Mouse (Mus musculus) gastrocnemius, postnatal 4 days (tissue): Measurements from ENCODE around the gene Ryr2. TPM values are rescaled to one million over a fixed set of nuclear protein-coding genes. Genes with fewer than 3 reads are reported as not detected.
"Not testable (repeated sequence)": the region's sequence is repeated elsewhere in the genome, so short reads cannot be mapped to it uniquely, and the experiment has no call there.

Experiments used
- DNase-seq, 2 experiments: peaks; one replicate each; pipeline ENCODE4 v3.0.0; 2021 to 2022; ENCODE audit warnings: low spot score in 2 of 2, mixed read lengths in 2 of 2
- total RNA-seq, 2 experiments: library from RNA; stranded (reverse); gene quantifications; 2 replicates each; pipeline ENCODE4 v1.2.3; 2021

Ryr2 gene
- total RNA-seq, 2 experiments from 2014 or later: 0.47 to 0.88 TPM

DNA sequence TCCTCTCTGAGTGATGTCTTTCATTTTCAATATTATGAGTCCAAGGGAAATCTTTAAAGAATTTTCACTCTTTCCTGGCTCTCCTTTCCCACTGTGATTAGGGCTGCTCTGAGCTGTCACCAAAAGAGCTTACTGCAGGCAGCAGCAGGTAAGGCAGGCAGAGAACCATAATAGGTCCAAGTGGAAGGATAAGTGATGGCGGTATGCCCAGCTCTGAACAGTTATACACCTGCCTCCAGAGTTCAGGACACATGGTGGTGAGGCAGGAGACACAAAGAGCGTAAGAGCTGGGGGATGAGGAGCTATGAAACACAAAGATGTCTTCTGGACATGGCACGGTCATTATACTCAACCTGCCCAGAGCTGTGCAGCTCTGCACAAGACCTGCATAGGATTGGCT lies 215.0 kb downstream of the Ryr2 start:
- DNase-seq: no peak

DNA sequence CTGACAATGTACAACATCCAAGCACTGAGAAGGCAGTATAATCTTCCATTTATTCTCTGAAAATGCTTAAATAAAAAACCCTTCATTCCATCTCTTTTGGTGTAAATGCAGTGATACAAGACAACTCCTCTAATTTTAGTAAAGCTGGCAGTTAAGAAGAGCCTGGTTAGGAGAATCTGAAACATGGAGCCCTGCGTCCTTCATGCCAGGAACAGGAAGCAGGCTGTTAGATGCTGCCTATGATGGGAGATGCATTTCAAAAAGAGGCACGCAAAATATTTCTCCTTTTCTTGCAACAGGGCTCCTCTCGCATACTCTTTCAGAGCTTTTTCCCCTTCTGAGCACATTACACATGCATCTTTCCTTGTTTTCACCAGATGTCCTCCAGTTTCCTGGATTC lies 215.6 kb downstream of the Ryr2 start:
- DNase-seq: no peak

DNA sequence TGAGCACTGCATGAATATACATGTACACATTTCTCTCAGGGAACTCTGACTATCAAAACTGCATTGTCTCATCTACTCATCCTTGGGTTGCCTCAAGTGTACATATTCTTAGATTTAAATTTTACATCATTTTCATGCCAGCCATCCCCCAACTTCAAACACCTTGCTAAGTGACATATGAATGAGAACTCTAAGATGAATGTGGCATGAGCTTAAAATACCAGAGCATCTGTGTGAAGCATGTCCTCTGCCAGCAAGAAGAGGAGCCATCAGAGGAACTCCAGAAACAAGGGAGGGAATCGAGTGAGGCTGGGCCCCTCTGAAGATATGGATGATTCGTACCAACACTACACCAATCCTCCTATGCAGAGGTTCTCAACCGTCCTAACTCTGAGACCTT lies 222.6 kb downstream of the Ryr2 start:
- no peak for DNase-seq

DNA sequence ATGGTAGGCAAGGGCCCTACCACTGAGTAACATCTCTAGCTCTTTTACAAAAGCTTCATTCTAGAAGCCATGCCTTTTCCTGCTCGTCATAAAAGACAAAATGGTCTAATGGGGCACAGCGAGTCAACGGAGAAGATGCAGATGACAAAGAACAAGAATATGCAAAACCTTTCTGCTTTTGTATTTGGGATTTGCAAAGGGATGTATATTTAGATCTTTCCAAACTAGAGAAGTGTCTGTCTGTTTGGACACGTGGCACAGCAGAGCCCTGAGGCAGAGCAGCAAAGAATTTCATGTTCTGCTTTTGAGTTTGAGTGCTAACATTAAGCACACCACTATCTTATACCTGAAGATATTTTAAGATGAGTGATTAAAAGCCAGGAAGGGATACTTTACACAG lies 224.4 kb downstream of the Ryr2 start:
- no peak for DNase-seq

DNA sequence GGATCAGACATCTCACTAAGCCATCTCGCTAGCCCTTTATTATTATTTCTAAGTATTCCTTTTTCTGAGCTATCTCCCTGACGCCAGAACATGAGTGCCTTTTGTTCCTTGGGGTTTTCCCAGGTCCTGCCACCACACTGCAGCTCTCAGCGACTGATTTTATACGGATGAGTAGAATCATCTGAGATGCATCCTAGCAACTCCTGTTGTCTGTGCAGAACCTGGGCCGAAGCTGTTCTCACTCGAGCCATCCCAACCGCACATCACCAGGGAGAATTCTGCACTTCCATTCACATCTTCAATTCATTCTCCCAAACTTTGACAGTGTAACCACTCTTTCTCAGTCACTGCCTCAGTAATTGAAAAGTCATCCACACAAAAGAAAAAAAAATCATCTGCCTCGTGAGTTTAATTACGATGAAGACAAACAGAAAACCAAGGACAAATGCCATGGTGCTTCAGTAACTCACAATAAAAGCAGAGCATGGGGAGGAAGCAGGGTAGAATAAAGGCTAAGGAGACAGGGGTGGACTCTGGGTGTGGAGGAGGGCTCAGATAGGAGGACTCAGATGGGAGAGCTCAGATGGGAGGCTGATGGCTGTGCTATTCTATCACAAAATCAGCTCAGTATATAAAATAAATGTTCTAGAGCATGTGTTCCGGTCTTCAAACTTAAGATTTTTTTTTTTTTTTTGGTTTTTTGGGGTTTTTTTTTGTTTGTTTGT lies 226.1 kb downstream of the Ryr2 start:
- DNase-seq: no peak

DNA sequence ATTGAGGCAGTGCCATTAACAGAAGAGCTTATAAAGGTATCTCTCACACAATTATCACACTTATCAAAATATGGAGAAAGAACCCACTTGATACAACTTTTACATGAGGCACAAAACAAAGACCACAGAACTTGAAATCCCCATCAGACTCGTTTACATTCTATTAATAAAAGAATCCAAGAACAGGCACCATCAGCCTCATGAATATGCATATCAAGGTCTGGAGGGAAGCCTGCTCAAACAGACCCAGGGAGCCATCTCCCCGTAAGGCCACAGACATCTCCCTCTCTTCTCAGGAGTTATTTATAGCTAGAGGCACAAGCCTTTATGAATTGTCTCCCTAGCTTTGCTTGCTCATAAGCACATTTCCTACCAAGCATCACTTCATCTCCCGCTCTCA lies 227.7 kb downstream of the Ryr2 start:
- DNase-seq: no peak

DNA sequence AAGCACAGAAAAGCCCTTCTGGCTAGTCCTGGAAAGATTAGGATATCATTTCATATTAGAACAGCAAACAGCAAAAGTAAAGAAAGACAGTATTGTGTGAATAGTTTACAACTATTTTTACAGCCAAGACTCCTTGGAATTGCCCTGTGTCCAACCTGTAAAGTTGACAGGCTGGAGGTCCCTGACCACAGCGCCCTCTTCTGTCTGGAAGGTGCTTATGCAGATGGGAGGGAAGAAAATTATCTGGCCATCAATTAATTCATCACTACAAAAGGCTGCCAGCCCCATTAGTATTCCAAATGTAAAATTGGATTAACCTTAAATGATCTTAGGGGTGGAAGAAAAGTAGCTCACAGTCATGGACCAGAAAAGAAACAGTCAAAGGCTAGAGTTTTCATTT lies 231.9 kb downstream of the Ryr2 start:
- DNase-seq: no peak

DNA sequence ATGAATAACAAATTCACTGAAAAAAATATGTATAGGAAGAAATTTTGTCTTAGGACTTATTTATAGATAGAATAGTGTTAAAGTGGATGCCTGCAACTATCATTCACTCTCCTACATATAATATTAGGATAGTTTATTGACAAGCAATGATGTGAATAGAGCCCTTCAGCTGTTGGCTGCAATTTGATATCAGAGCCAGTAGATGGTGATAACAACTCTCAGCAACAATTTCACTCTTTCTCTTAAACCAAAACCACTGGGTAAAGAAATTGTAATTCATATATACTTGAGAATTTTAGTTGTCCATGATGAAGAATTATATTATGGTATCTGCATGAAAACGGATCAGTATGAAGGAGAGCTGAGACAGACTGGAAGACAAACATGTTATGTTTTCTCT lies 236.8 kb downstream of the Ryr2 start:
- DNase-seq: no peak

DNA sequence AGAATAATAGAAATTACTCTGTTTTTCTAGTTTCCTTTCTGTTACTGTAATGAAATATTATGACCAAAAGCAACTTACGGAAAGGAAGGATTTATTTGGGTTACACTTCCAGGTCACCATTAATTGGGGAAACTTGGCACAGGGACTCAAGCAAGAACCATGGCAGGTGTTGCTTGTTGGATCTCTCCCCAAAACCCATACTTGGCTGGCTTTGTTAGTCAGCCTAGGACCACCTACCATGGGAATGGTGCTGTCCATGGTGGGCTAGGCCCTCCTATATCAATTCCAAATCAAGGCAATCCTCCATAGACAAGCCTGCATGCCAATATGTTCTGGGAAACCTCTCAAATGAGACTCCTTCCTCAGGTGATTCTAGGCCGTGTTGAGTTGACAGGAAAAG lies 237.3 kb downstream of the Ryr2 start:
- no peak for DNase-seq

DNA sequence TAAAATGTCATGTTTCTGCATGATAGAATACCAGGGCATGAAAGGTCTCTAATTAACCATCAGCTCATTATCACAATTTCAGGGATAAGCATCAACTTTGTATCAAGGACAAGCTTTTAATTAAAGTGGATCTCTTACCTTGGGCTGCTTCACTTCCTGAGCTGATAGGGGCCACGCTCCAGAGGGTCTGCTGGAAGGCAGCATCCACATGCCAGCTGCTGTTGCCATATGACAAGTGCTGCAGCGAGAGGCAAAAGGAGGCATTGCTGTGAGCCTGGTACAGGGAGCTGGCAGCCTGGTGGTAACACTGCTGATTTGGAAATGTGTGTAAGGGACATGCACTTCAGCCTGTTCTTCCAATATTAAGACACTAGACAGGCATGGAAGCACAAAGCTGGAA lies 237.8 kb downstream of the Ryr2 start:
- DNase-seq: no peak

DNA sequence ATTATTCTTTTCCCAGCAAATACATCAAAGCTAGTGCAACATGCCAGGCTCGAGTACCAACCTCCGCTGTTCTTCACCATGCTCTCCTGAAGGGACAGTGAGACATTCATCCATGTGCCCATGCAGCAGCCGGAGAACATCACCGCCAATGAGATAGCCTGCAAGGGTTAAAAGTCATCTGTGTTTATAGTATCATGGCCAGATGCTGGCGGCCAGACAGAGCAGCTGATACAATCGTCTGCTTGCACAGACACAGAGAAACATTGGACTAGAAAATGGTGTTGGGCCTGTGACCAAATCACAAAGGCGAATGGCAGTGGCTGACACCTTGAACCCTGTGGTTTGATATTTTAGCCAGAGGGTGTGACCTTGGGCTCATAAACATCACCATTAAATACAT lies 238.7 kb downstream of the Ryr2 start:
- no peak for DNase-seq

DNA sequence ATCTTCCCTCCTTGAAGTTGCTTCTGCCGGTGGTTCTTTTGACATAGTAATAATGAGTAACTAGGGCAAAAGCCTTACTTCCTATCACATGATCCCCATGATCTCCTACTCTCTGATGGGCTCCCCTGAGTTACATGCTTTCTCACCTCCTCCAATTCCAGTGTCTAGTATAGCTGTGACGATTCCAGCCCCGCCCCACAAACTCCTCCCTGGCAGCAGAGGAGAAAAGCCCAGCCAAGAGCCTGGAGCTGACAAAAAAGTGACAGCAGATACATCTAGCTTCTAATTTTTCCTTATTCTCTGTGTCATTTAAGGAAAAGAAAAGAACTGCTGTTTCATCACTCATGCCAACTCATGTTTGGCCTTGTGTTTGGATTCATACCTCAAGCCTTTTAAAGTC lies 241.5 kb downstream of the Ryr2 start:
- DNase-seq: no peak

DNA sequence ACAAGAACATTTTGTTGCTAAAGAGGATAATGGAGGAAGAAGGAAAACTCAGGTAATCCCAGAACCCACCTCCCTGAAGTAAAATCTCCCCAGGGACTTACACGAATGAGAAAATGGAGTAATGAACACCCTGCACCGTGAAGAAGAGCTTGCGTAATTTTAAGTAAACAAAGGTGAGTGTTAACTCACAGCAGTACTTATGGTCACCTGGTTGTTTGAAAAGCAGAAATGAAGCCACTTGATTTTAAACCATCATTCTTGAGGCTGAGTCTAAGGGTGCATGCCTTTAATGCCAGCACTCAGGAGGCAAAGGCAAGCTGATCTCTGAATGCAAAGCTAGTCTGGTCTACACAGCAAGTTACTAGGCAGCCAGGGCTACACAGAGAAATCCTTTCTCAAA lies 255.1 kb downstream of the Ryr2 start:
- DNase-seq: no peak

DNA sequence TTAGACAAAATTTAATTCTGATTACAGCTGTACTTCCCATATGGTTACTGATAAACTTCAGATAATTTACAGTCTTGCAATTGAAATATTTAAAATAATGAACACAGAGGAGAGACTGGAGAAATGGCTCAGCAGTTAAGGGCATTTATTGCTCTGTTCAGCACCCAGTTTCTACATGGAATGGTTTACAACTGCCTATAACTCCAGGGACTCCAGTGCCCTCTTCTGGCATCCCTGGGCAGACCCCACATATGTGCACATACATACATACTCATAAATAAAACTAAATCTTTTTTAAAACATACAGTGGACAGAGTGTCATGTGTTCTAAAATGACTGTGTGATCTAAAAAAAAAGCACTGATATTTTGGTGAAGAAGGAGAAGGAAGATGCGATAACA lies 262.9 kb downstream of the Ryr2 start:
- no peak for DNase-seq

DNA sequence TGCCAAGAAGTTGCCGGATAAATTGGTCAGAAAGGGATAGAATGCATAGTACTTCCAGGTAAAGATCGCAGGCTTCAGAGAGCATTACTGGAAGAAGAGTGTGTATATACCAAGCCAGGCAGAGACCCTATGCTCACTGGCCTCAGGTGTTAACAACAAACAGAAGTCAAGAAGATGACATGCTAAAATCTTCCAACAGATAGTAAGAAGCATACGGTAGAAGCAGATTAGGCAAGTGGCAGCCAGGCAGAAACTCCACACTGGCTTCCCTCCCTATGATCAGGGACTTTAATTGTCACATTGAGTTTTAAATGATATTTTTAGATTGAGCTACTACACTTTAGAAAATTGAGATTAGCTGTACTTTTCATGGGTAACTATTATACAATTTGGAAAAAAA lies 268.9 kb downstream of the Ryr2 start:
- no peak for DNase-seq

DNA sequence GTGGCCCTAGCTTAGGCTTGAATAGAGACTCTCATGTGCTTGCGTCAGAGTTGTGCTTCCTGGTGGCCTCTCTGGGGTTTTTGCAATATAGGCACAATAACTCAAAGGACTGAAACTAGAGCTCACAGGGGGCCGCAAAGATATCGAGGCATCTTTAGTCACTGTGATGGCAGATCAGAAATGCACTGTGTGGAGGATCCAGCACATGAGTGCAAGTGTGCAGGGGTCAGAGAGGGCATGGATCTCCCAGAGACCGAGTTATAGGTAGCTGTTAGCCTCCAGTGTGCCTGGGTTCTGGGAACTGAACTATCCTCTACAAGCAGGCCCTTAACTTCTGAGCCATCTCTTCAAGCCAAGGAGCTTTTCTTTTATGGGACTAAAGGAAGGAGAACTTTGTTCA lies 269.6 kb downstream of the Ryr2 start:
- DNase-seq: no peak

DNA sequence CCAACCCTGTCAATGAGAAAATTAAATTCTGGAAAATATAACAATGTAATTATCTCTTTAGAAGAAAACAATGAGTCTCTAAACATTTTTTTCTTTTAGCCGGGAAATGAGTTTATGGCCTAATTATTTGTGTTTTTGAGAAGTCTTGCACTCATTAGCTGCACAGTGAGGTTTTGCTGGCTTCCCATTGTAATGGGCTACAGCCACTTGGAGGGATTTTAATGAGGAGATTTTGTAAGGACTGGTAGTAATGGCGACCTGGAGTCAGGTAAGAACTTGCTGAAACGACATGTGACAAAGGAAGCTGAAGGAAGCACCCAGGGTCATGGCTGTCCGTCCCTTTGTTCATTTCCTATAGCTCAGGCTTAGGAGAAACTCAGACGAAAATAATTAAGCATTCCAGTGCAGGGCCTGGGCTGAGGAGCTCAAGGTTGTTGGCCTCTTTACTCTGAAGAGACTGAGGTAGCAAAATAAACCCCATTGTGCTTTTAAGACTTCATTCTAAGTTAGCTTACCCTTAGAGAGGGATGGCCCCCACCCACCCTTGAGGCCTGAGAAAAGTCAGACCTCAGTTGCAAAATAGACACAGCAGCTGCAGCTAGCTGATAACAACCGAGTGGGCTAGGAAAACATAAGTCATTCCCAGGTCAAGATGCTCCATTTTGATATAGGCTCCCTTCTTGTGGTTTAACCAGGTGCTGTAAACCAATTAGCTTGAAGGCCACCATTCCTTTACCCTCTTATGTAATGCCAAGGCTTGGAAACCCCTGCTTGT lies 270.3 kb downstream of the Ryr2 start:
- DNase-seq: no peak

DNA sequence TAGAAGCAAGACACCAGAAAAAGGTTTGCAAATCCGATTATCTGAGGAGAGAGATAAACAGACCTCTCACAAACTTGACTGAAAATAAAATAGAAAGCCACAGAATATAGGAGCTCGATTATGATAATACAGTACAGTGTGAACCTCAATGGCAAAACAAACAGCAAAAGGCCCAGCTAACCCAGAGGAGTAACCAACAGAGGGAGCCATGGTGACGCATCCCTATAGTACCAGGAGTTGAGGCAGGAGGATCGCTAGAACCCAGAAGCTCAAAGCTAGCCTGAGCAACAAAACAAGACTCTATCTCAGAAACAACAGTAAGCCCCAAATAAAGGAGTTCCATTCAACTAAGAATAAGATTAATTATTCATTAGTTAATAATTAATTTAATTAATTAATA lies 275.5 kb downstream of the Ryr2 start:
- DNase-seq: no peak

DNA sequence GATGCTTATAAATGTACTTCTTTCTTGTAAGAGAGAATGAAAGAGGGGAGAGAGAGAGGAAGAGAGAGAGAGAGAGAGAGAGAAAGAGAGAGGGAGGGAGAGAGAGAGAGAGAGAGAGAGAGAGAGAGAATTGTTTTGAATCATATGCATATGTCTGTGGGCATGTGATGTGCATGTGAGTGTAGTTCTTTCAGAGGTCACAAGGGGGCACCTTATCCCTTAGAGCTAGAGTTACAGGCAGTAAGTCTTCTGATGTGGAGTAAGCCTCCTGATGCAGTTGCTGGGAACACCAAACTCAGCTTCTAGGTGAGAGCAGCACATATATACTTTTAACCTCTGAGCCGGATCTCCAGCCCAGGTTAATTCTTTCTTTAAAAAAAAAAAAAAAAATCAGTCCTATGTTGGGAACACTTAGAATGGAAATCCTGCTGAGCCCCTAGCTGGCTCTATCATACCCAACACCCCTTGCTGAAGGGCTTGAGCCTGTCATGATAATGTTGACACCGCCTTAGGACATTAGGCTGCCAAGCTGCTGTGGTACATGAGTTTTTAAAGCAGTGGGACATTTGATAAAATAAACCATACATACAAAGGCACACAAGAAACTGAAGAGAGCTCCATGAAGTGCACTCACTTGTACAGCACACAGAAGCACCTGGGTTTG lies 281.1 kb downstream of the Ryr2 start:
- DNase-seq: no peak

DNA sequence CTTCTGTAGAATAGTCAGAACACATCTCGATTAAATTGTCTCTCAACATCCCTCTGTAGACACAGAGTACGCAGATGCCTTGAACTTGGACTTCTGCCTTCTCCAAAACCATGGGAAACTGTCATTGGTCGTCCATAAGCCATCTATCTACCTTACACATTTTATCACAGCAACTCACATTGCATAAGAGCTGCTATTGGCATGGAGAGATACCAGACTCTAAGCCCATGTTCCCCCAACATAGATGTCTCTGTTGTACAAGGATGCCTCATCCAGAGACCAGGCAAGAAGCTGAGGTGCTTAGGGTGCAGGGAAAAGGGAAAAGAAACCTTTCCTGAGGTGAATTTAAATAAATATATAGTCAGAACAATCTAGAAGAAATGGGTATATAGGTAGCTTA lies 288.0 kb downstream of the Ryr2 start:
- no peak for DNase-seq

DNA sequence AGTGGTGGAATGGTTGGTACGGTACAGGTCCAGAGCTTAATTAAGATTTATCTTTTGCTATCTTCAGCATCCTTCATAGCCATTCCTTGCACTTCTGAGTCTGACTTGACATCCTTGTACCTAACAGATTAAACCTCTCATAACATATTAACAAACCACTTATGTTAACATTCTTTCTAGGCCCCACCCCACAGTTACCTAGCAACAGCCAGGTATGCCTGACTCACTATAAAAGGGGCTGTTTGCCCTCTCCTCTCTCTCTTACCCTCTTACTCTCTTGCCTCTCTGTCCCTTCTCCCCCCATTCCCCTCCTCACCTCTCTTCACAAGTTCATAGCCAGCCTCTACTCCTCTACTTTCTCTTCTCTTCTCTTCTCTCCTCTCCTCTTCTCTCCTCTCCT lies 297.4 kb downstream of the Ryr2 start:
- DNase-seq: not testable (repeated sequence)

DNA sequence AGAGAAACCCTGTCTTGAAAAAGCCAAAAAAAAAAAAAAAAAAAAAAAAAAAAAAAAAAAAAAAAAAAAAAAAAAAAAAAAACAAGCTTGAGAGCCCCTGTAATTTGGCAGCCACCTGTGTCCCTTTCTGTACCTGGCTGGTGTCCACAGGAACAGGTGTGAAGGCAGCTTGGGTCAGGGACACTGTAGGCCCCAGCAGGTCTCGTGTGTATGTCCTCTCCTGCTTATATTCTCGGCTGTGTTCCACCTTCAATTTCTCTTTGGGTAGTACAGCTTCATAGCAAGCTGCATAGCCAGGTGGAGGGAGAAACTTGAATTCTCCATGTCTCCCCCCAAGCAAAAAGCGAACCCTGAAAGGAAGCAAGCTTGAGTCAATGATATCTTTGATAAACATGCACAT lies 314.2 kb downstream of the Ryr2 start:
- DNase-seq: no peak

DNA sequence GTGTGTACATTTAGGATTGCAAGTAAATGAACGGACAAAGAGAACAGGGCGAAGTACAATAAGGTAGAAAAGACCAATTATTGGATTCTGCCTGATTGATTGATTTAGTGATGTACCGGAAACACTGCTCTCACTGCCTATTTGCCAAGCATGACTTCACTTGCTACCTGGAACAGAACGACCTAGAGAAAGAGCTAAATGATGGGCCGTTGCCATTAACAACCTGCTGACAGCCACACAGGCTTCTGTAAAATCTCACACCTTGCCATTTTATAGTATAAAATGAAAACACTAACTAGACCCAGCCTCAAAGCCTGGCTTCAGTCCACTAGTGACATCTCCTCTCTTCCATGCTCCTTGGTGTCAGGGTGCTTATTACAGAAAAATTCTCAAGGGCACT lies 316.2 kb downstream of the Ryr2 start:
- DNase-seq: no peak
